Mouse (Mus musculus) macrophage (primary cell): ENCODE results near the gene Stx16. TPM values are rescaled to one million over a fixed set of nuclear protein-coding genes. Genes with fewer than 3 reads are reported as not detected.

Experiments used
- H3K27ac ChIP-seq: fragments of 350-480 bp; formaldehyde crosslinking; 2 replicates; pipeline ENCODE4 v1.9.0; 2021
- H3K36me3 ChIP-seq: fragments of 350-480 bp; formaldehyde crosslinking; 2 replicates; pipeline ENCODE4 v1.9.0; 2021; ENCODE audit errors: inconsistent target
- H3K4me3 ChIP-seq: fragments of 350-480 bp; formaldehyde crosslinking; 2 replicates; pipeline ENCODE4 v1.9.0; 2021; ENCODE audit errors: inconsistent target
- H3K79me2 ChIP-seq: fragments of 350-480 bp; formaldehyde crosslinking; 2 replicates; pipeline ENCODE4 v1.9.0; 2021; ENCODE audit errors: inconsistent target
- WGBS: methylation state at CpG from one replicate; pipeline ENCODE4 v1.1.7; 2026; ENCODE audit warnings: inconsistent platforms; ENCODE audit not compliant: missing documents; 5-methylcytosine and 5-hydroxymethylcytosine counted together
- polyA plus RNA-seq: library from polyadenylated mRNA; stranded (reverse); fragments of 250-400 nt; gene quantifications from 3 replicates; pipeline ENCODE4 v1.2.4, GENCODE M21; 2018; ENCODE audit warnings: inconsistent platforms

Stx16 gene
- polyA plus RNA-seq, 1 experiment from 2014 or later = 31.8 TPM

- 96% methylated on average over 4 of the region's 4 CpGs for WGBS
- H3K79me2 ChIP-seq = no peaks in the 10 kb centered on the region
- peaks cover 8% of the 10 kb centered on the region; the same call in 1 of the 2 replicates for H3K36me3 ChIP-seq
- H3K4me3 ChIP-seq = no peak overlapping the region
- no peak overlapping the region for H3K27ac ChIP-seq
Observed at GRCm38 (mm10) chr2:174103527-174103926, 27.4 kb downstream of the Stx16 start.

- WGBS = 93% methylated on average over 3 of the region's 3 CpGs
Observed at GRCm38 (mm10) chr2:174107375-174107774, 31.3 kb downstream of the Stx16 start.

GRCm38 (mm10) chr2:174109991-174110782 is 34.1 kb downstream of the Stx16 start, which contains the start of gene Npepl1:
TSS of gene Npepl1 (plus strand) at chr2:174110349.
- peaks cover 28% of the 10 kb centered on the region for H3K36me3 ChIP-seq
- H3K4me3 ChIP-seq = peak within 1 kb of the TSS; percentile 34
- peak within 1 kb of the TSS; percentile 54 for H3K27ac ChIP-seq
- H3K79me2 ChIP-seq = peaks cover 9% of the 10 kb centered on the region; the same call in 1 of the 2 replicates
- 1% methylated on average over 74 of the region's 90 CpGs for WGBS

More at GRCm38 (mm10) chr2:174107375-174107774, 31.3 kb downstream of the Stx16 start:
- Histone ChIP-seq H3K79me2 (peaks cover 9% of the 10 kb centered on the region; the same call in 1 of the 2 replicates), H3K4me3 (no peak overlapping the region), H3K27ac (no peak overlapping the region), H3K36me3 (no peaks in the 10 kb centered on the region)

- Histone ChIP-seq H3K79me2 (peaks cover 9% of the 10 kb centered on the region; the same call in 1 of the 2 replicates), H3K4me3 (peak overlapping the region; percentile 34), H3K27ac (no peak overlapping the region), H3K36me3 (peaks cover 35% of the 10 kb centered on the region)
- WGBS = 29% methylated on average over 33 of the region's 33 CpGs
Observed at GRCm38 (mm10) chr2:174110783-174111549, 34.9 kb downstream of the Stx16 start.

GRCm38 (mm10) chr2:174112931-174113330 is 36.8 kb downstream of the Stx16 start:
- no peak overlapping the region for H3K27ac ChIP-seq
- WGBS = 92% methylated on average over 18 of the region's 18 CpGs
- peaks cover 54% of the 10 kb centered on the region for H3K36me3 ChIP-seq
- H3K79me2 ChIP-seq = peaks cover 9% of the 10 kb centered on the region; the same call in 1 of the 2 replicates
- no peak overlapping the region for H3K4me3 ChIP-seq

- peaks cover 9% of the 10 kb centered on the region; the same call in 1 of the 2 replicates for H3K79me2 ChIP-seq
- 97% methylated on average over 12 of the region's 12 CpGs for WGBS
- peaks cover 67% of the 10 kb centered on the region for H3K36me3 ChIP-seq
- H3K4me3 ChIP-seq = no peak overlapping the region
- H3K27ac ChIP-seq = no peak overlapping the region
Observed at GRCm38 (mm10) chr2:174114148-174114864, 38.2 kb downstream of the Stx16 start.

GRCm38 (mm10) chr2:174116929-174117328 is 40.8 kb downstream of the Stx16 start:
- no peak overlapping the region for H3K27ac ChIP-seq
- H3K79me2 ChIP-seq = no peaks in the 10 kb centered on the region
- H3K36me3 ChIP-seq = peaks cover 92% of the 10 kb centered on the region
- H3K4me3 ChIP-seq = no peak overlapping the region
- WGBS = 86% methylated on average over 13 of the region's 16 CpGs

GRCm38 (mm10) chr2:174118141-174118540 is 42.0 kb downstream of the Stx16 start:
- H3K36me3 ChIP-seq = peaks cover 97% of the 10 kb centered on the region
- WGBS = 96% methylated on average over 11 of the region's 11 CpGs

GRCm38 (mm10) chr2:174119259-174119658 is 43.2 kb downstream of the Stx16 start:
- no peaks in the 10 kb centered on the region for H3K79me2 ChIP-seq
- peaks cover 96% of the 10 kb centered on the region for H3K36me3 ChIP-seq
- H3K27ac ChIP-seq = no peak overlapping the region
- 93% methylated on average over 11 of the region's 11 CpGs for WGBS
- H3K4me3 ChIP-seq = no peak overlapping the region

More at GRCm38 (mm10) chr2:174118141-174118540, 42.0 kb downstream of the Stx16 start:
- Histone ChIP-seq H3K79me2 (no peaks in the 10 kb centered on the region), H3K27ac (no peak overlapping the region), H3K4me3 (no peak overlapping the region)

- peaks cover 82% of the 10 kb centered on the region for H3K36me3 ChIP-seq
- 97% methylated on average over 16 of the region's 19 CpGs for WGBS
Observed at GRCm38 (mm10) chr2:174120631-174121030, 44.5 kb downstream of the Stx16 start.

GRCm38 (mm10) chr2:174121411-174121947 is 45.4 kb downstream of the Stx16 start:
- Histone ChIP-seq H3K36me3 (peaks cover 73% of the 10 kb centered on the region), H3K4me3 (no peak overlapping the region), H3K79me2 (no peaks in the 10 kb centered on the region), H3K27ac (no peak overlapping the region)
- WGBS = 96% methylated on average over 12 of the region's 12 CpGs

More at GRCm38 (mm10) chr2:174120631-174121030, 44.5 kb downstream of the Stx16 start:
- no peaks in the 10 kb centered on the region for H3K79me2 ChIP-seq
- H3K4me3 ChIP-seq = no peak overlapping the region
- H3K27ac ChIP-seq = no peak overlapping the region

- 92% methylated on average over 2 of the region's 2 CpGs for WGBS
- Histone ChIP-seq H3K27ac (no peak overlapping the region), H3K36me3 (peaks cover 66% of the 10 kb centered on the region), H3K4me3 (no peak overlapping the region), H3K79me2 (no peaks in the 10 kb centered on the region)
Observed at GRCm38 (mm10) chr2:174122331-174122730, 46.2 kb downstream of the Stx16 start.

- no peaks in the 10 kb centered on the region for H3K79me2 ChIP-seq
- 100% methylated on average over 3 of the region's 3 CpGs for WGBS
- H3K27ac ChIP-seq = no peak overlapping the region
- no peak overlapping the region for H3K4me3 ChIP-seq
- H3K36me3 ChIP-seq = peaks cover 52% of the 10 kb centered on the region
Observed at GRCm38 (mm10) chr2:174123731-174124130, 47.6 kb downstream of the Stx16 start.
